Mouse (Mus musculus) liver, postnatal 0 days (tissue): ENCODE results near the gene Prlhr.

Experiments used
- CTCF ChIP-seq: sonication (generic); IDR thresholded peaks from 2 replicates; pipeline ENCODE4 v1.5.1; 2016; ENCODE audit warnings: antibody characterized with exemption, low read depth
- EP300 ChIP-seq: IDR thresholded peaks from 2 replicates; pipeline ENCODE4 v1.6.1; 2016; ENCODE audit warnings: antibody characterized with exemption, low read depth, mild to moderate bottlenecking

- TF ChIP-seq CTCF, result no peak
- no peak for TF ChIP-seq EP300
Observed at GRCm38 (mm10) chr19:60495772-60496171, 27.7 kb upstream of the Prlhr start.
